Mouse (Mus musculus) E14TG2a.4 (cell line): ENCODE data around the gene Atp5l.

Source experiments
- CTCF ChIP-seq: conservative IDR thresholded peaks from 2 replicates; pipeline ENCODE4 v1.5.1; 2014; ENCODE audit warnings: low read length
- NANOG ChIP-seq: IDR thresholded peaks from 2 replicates; pipeline ENCODE4 v1.6.1; 2014; ENCODE audit warnings: borderline replicate concordance, low read length, mixed read lengths
- POU5F1 ChIP-seq: IDR thresholded peaks from 2 replicates; pipeline ENCODE4 v1.6.1; 2014; ENCODE audit warnings: low read length, borderline replicate concordance

- no peak for TF ChIP-seq CTCF
- no peak for TF ChIP-seq NANOG
- TF ChIP-seq POU5F1 = no peak
These were observed 52.9 kb downstream of the Atp5l start for GRCm38 (mm10) chr9:44867664-44868063.
